Mouse (Mus musculus): Measurements from ENCODE around the gene Fbf1.

Gene Fbf1

DNA sequence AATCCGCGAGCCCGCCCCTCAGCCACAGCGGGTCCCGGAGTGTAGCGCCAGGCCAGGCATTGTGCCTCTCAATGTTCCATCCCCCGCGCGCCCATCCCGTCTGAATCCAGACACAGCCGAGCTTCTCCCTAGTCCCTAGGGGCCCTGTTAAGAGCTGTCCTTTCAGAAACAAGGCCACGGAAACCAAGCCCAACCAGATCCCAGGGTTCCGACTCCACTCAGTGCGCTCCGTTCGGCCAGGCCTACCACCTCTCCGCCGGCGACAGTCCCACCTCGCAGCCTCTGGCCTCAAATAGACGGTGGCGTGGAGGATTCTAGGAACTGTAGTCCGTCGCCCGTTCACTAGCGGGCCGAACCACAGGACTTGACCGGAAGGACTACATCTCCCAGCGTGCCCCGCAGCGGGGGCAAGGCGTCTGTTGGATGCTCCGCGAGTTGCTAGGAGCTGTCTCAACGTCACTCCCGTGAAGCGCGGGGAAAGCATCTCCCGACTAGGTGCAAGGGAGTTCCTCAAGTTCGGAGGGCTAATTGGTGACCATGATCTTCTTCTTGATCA, at the start of gene Fbf1:
TSS of gene Fbf1 (minus strand) at position 283 of the 556 bp plus-strand sequence.
- peak; percentile 98 for ATAC-seq (ENCODE audit: insufficient number of reproducible peaks, low FRiP score, low TSS enrichment)

DNA sequence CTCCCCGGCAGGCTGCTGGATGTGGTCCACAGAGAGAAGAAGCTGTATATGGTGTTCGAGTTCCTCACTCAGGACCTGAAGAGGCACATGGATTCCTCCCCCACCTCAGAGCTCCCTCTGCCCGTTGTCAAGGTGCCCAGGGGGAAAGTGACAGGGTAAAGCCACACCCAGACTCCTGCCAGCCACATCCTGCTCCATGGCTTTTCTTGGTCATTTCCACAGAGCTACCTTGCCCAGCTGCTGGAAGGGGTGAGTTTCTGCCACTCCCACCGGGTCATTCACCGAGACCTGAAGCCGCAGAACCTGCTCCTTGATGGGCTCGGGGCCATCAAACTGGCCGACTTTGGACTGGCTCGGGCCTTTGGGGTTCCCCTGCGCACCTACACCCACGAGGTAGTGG, 48.6 kb upstream of the Fbf1 start:
- ATAC-seq (ENCODE audit: insufficient number of reproducible peaks, low FRiP score, low TSS enrichment), result no peak

DNA sequence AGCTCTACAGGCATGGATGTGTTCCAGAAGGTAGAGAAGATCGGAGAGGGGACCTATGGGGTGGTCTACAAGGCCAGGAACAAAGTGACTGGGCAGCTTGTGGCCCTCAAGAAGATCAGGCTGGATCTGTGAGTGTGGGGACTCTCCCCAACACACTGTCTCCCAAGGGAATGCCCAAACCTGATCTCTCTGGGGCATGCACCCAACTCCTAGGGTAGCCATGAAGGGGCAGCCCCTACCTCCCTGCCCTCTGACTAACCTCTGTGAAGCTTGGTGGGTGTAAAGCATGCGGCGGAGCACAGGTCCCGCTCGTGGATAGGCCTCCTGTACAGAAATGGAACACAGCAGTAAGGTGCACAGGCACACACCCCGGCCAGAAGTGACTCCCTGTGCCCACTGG, 48.0 kb upstream of the Fbf1 start:
- ATAC-seq (ENCODE audit: insufficient number of reproducible peaks, low FRiP score, low TSS enrichment), result no peak

DNA sequence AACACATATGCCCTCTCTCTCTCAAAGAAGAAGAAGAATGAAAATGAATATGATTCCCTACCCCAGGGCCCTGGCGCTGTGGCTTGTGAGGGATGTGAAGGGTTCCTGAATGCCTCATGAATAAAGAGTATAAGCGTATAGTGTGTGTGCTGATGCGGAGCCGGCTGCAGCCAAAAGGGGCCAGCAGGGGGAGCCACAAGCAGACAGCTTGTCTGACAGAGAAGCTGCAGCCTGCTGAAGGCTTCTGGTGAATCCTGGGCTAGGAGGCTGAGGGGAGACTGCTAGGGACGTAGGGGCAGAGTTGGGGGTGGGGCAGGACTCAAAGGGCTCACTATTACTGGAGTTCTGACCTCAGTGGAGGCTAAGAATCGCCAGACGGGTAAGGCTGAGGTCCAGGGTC, 47.2 kb upstream of the Fbf1 start:
- no peak for ATAC-seq (ENCODE audit: insufficient number of reproducible peaks, low FRiP score, low TSS enrichment)

DNA sequence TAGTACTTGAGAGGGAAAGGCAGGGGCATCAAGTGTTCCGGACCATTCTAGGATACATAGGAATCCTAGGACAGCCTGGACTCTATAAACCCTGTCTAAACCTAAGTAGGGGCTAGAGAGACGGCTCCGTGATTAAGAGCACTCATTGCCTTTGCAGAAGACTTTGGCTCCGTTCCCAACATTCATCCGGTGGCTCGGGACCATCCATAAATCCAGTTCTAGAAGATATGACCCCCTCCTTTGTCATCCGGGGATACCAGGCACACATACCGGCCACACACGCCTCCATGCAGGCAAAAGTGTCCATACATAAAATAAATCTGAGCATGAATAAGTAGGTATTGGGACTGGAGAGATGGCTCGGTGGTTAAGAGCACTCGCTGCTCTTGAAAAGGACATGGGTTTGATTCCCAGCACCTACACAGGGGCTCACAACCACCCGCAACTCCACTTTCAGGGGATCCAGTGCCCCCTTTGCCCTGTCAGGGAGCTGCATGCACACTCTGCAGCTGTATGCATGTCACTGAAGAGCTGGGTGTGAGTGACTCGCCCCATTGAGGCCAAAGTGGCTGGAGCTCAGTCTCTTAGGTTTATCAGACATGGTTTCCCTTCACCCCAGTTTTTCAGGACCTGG, 46.0 kb upstream of the Fbf1 start:
- ATAC-seq (ENCODE audit: insufficient number of reproducible peaks, low FRiP score, low TSS enrichment), result no peak

DNA sequence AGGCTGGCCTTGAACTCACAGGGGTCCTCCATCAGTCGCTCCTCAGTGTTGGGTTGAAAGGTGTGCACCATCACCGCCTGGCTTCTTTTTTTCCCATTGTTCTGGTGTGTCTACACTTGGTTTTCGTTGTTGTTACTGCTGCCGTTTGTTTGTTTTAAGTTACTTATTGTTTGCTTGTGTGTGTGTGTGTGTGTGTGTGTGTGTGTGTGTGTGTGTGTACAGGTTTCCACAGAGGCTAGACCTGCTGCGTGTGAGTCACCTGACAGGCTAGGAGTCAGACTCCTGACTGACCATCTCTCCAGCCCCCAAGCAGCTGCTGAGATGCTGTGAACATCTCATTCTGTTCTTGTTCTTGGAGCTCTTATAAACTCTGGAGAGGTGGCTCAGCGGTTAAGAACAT, 44.9 kb upstream of the Fbf1 start:
- ATAC-seq (ENCODE audit: insufficient number of reproducible peaks, low FRiP score, low TSS enrichment), result no peak

DNA sequence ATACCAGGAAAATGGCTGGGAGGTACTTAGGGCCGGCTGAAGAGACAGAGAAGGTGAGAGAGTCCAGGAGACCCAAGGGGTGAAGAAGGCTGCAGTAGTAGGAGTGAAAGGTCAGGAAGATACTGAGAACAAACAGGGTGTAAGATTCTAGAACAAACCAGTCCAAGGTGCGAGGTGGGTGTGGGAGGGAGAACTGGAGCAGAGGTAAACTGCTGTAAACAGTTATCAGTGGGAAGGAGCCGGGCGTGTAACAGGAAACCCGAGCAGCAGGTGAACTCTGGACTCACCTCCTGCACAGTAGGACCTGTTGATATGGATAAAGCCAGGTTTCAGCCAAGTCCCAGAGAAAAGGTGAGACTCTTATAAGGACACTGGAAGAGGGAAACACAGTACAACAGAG, 42.7 kb upstream of the Fbf1 start:
- no peak for ATAC-seq (ENCODE audit: insufficient number of reproducible peaks, low FRiP score, low TSS enrichment)

DNA sequence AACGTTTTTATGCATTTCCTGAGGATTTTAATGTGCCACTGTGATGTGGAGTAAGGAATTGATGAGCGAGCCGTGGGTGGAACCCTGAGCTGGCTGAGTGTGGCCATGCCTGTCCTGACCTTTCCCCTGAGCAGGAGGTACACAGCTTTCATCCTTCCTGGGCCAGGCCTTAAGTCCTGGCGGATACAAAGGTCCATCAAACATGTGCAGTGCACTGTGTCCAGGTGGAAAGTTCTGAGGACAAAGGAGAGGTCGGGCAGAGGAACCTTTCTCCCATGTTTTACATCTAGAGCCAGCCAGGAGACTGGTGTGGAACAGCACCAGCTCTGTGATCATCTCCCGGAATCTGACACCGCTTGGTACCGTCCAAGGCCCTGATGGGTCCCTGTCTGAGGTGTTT, 41.3 kb upstream of the Fbf1 start:
- ATAC-seq (ENCODE audit: insufficient number of reproducible peaks, low FRiP score, low TSS enrichment), result no peak

DNA sequence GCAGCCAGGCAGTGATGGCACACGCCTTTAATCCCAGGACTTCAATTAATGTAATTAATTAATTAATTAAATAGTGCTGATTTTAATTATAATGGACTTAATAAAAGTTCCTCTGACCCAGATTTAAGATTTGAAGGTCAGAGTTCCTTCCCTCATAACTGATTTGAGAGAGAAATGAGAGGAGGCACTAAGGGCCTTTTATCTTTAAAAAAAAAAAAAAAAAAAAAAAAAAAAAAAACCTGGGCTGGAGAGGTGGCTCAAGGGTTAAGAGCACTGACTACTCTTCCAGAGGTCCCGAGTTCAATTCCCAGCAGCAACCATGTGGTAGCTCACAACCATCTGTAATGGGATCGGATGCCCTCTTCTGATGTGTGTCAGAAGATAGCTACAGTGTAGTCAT, 40.7 kb upstream of the Fbf1 start:
- ATAC-seq (ENCODE audit: insufficient number of reproducible peaks, low FRiP score, low TSS enrichment), result no peak

DNA sequence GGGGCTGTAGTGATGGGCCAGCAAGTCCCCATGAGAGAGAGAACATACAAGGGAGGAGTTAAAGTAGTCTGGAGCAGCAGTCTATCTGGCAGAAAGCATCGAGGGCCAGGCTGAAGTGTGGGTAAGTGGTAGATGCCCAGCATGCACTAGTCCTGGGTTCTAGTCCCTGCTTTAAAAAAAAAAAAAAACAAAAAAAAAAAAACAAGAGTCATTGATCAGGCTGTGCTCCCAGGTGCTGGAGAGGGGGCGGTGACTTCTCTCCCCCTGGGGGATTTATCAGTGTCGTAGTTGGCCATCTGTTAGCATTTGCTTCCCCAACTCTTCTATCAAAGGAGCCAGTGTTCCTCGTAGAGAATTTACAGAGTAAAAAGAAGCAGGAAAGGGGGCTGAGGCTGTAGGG, 38.7 kb upstream of the Fbf1 start:
- ATAC-seq (ENCODE audit: insufficient number of reproducible peaks, low FRiP score, low TSS enrichment), result no peak

DNA sequence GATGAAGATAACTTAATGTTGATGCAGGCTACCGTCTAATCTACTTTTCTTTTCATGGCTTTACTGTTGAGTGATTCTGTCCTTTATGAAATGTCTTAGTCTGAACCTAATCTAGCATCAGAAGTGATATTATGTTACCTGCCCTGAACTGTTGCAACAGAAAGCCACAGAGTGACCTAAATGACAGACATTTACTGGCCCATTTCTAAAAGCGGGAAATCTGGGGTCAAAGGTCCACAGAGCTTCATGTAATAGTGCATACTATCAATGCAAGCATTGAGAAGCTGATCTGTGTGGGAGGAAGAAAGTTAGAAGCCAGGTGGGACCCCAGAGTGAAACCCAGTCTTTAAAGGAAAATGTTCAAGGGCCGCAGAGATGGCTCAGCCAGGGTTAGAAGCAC, 35.2 kb upstream of the Fbf1 start:
- ATAC-seq (ENCODE audit: insufficient number of reproducible peaks, low FRiP score, low TSS enrichment), result no peak

DNA sequence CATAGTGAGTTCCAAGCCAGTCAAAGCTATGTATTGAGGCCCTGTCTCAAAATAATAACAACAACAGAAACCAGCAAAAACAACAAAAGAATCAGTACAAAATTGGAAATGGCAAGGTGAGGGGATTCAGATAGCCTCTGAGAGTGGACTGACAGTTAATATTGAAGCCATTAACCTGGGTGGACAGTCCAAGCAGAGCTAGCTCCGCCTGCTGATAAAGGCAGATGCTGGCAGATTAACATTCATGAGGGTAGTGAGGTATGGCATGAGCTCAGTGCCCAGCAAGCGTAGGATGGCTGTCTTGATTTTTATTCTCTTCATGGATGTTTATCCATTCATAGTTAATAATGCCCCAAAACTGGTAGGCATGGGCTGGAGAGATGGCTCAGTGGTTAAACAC, 33.2 kb upstream of the Fbf1 start:
- ATAC-seq (ENCODE audit: insufficient number of reproducible peaks, low FRiP score, low TSS enrichment), result no peak

DNA sequence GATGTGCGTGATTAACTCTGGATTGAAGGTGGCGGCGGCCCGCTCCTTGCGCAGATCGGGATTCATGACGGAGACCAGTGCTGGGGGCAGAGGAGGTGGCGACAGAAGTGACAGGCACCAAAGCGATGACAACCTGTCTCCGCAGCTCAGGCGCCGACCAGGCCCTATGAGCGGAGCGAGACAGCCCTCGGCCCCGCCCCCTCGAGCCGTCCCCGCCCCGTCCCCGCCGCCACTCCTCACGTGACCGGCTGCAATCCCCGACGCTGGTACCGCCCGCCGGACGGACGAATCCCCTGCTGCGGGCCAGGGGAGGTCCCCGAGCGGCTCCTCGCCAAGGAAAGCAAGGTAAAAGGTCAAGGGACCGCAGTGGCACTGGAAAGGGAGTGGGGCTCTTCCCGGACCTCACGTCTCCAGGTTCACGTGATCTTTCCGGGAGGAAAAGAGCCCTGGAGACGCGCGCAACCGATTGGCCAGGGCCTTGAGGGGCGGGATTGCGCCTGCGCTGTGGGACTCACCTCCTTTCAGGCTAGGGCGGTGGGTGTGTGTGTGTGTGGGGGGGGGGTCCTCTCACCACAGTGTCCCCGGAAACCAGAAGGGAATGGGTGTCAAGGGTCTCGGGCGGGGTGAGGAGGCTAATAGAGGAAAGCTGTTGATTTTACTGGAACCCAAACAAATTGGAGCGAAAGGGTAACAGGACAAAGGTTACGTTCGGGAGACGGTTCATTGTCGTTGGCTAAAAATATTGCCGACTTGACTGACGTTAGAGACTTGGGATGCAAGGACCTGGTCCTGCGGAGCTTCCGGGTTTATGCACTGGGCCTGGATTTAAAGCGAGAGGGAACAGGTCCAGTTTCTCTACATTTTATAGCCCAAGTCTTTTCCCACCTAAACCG, 30.9 kb upstream of the Fbf1 start, which contains the start of the genes Ten1 and Acox1:
TSS of gene Ten1 (plus strand) at position 217 of the 893 bp plus-strand sequence.
TSS of gene Acox1 (minus strand) at position 407 of the 893 bp plus-strand sequence.
- peak; percentile 94 for ATAC-seq (ENCODE audit: insufficient number of reproducible peaks, low FRiP score, low TSS enrichment)

DNA sequence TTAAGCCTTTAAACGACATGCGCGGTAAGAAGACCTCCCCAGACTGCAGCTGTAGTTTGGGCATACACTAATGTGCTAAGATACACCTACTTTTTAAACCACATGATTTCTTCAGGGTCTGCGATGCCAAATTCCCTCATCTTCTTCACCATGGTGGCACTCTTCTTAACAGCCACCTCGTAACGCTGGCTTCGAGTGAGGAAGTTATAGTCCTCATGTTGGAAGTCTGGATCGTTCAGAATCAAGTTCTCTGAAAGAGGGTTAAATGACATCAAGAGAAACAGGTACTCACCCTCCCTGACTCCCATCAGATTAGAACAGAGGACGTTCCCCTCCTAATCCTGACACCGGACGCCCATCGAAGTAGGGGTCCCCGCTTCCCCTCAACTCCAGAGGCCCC, 30.2 kb upstream of the Fbf1 start:
- peak; percentile 9; the same call in 1 of the 2 replicates for ATAC-seq (ENCODE audit: insufficient number of reproducible peaks, low FRiP score, low TSS enrichment)

DNA sequence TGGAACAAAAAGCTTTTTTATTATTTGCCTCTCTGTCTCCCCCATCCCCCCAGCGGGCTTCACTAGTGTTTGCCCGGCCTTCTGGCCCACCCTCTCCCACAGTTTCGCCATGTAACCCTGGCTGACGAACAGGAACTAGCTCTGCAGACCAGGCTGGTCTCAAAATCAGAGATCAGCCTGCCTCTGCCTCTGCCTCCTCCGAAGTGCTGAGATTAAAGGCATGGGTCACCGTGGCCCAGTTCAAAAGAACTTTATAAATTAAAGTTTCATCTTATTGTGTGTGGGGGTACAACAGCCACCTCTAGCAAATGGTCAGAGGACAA, 29.6 kb upstream of the Fbf1 start:
- ATAC-seq (ENCODE audit: insufficient number of reproducible peaks, low FRiP score, low TSS enrichment), result no peak

DNA sequence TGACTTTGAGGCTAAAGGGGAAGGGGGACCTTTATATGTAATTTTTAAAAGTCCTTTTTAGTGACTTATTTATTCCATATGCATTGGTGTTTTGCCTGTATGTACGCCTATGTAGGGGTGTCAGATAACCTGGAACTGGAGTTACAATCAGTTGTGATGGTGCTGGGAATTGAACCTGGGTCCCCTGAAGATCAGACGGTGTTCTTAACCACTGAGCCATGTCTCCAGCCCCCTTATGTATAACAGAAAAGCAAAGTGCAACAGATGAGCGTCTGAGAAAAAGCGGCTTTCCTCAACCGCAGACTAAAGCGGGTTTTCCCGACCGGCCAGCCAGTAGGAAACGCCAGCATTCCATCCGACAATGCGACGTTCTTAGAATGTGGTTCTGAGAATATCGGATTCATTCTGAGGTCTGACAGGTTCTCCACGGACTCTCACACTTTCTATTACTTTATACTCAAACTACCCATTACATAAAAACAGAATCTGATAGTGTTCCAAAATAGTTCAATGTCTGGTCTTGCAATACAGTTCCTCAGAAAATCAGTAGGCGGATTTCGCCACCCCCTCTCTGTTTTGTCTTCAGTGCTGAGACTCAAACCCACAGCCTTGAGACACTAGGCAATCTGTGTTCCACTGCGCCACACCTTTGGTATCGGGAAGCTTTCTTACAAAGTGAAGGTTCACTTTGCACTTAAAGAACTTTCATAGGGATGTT, 29.1 kb upstream of the Fbf1 start:
- ATAC-seq (ENCODE audit: insufficient number of reproducible peaks, low FRiP score, low TSS enrichment), result no peak

DNA sequence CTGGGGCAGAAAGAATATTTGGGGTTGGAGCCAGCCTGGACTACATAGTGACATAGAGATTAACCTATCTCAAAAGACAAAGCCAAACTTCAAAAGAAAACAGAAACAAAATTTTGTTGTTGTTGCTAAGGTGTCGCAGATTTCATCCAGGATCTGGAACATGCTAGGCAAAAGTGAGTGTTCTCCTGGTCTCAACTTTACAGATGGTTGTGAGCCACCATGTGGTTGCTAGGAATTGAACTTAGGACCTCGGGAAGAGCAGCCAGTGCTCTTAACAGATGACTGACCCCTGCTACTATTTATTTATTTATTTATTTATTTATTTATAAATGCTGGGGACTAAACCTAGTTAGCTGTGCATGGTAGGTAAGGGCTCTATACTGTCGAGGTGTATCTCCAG, 28.4 kb upstream of the Fbf1 start:
- ATAC-seq (ENCODE audit: insufficient number of reproducible peaks, low FRiP score, low TSS enrichment), result no peak

DNA sequence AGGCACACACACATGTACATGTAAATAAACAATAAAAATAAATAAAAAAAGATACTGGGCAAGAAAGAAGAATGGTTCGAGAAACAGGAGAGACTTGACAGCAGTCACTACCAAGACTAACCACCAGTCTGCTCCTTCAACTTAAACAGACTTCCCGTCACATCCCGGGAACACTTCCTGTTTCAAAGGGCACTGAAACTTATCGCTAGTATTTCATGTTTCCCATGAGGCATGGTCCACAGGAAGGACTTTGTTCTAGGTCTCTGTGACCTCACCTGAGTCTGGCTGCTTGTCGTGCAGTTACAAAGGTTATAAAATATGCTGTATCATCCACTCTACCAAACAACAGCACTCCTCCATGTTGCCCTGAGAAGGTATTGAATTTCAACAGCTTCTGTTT, 27.3 kb upstream of the Fbf1 start:
- no peak for ATAC-seq (ENCODE audit: insufficient number of reproducible peaks, low FRiP score, low TSS enrichment)

DNA sequence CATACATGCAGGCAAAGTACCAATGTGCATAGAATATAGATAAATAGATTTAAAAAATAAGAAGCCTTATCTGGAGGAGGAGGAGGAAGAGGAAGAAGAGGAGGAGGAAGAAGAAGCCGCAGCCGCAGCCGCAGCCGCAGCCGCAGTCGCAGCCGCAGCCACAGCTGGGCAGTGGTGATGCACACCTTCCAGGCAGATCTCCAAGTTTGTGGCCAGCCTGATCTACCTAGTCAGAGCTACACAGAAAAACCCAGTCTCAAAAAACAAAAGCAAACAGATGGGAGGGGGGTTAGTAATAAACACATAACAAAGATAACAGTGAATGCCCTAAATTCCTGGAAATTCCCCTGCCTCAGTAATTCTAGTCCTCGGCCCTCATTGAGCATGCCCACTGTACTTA, 26.7 kb upstream of the Fbf1 start:
- ATAC-seq (ENCODE audit: insufficient number of reproducible peaks, low FRiP score, low TSS enrichment), result no peak

DNA sequence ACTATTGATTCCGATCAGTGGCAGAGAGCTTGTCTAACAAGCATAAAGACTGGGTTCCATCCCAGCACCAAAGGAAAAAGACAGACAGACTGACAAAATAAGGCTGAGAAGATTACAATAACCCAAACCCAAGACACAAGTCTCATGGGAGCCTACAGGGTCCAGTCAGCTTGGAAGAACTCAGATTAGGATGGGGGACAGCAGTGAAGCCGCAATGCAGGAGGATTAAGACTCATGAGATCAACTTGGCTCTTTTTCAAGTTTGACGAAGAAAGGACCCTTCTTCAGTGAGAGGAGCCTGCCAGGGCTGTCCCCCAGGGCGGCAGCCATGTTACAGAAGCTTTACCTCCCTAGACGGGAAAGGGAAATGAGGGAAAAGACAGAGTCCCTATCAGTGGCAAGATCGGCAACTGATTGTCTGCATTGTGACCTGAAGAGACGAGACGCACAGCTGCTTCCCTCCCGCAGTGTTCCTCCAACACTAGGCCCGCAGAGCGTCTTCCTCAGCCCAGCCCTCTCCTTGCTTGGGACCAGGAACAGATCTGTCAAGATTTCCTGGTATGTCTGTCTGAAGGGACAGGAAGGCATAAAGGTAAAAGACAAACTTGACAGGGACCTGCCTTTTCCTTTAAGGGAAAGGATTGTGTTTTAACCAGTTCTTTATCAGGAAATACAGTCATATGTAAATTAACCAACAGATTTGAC, 19.4 kb upstream of the Fbf1 start:
- no peak for ATAC-seq (ENCODE audit: insufficient number of reproducible peaks, low FRiP score, low TSS enrichment)
